Mouse (Mus musculus): ENCODE data around the gene Galnt18.

GRCm38 (mm10) chr7:111777186-111777585 lies 2.6 kb downstream of the Galnt18 start:
- TF ChIP-seq CTCF (IDR thresholded peaks at IDR 0.05; ENCODE audit: borderline replicate concordance, insufficient read depth, low read depth, low read length) (no peak), POLR2A (IDR thresholded peaks at IDR 0.05; ENCODE audit: borderline replicate concordance, insufficient read depth, low read length) (no peak)
